Mouse (Mus musculus): ENCODE results near the gene Exosc5.
A peak's percentile ranks its signal among the peaks of the same experiment; 100 is the strongest.

GRCm38 (mm10) chr7:25636373-25636772, 22.6 kb upstream of the Exosc5 start:
- TF ChIP-seq ZC3H11A (IDR thresholded peaks at IDR 0.05; ENCODE audit: low read depth, low read length) (no peak), EP300 (IDR thresholded peaks at IDR 0.05; ENCODE audit: low read length) (peak; percentile 36; the same call in 1 of the 2 replicates), ZMIZ1 (IDR thresholded peaks at IDR 0.05; ENCODE audit: low read depth, low read length) (no peak), MAFK (IDR thresholded peaks at IDR 0.05; ENCODE audit: insufficient replicate concordance, low read length) (no peak), POLR2A (IDR thresholded peaks at IDR 0.05; ENCODE audit: low read depth, low read length) (no peak), KAT2A (IDR thresholded peaks at IDR 0.05; ENCODE audit: insufficient replicate concordance, low read length) (no peak), MAZ (IDR thresholded peaks at IDR 0.05; ENCODE audit: low read depth, low read length) (no peak), CTCF (conservative IDR thresholded peaks at IDR 0.05 in 1 of 2, IDR thresholded peaks at IDR 0.05 in 1 of 2; ENCODE audit: low read depth in 2 of 2, low read length in 2 of 2) (no peak), ZNF384 (IDR thresholded peaks at IDR 0.05; ENCODE audit: low read depth, low read length) (no peak), BHLHE40 (IDR thresholded peaks at IDR 0.05; ENCODE audit: low read depth, low read length) (peak; percentile 54), RCOR1 (conservative IDR thresholded peaks at IDR 0.05; ENCODE audit: low read depth, low read length) (no peak), TCF12 (IDR thresholded peaks at IDR 0.05; ENCODE audit: low read depth, low read length) (peak; percentile 35; the same call in 1 of the 2 replicates), USF1 (IDR thresholded peaks at IDR 0.05; ENCODE audit: low read depth, low read length) (no peak)
